In genomic region chr5:135713441-135714218, GRCm38 (mm10) we compare ENCODE assay signal across 9 mouse cellular contexts. TPM values are rescaled to one million over a fixed set of nuclear protein-coding genes. Genes with fewer than 3 reads are reported as not detected.
A peak's percentile ranks its signal among the peaks of the same experiment; 100 is the strongest.
DNase-seq lines count a peak whose midpoint lies in the region; ATAC-seq lines count a peak whose summit lies in the region.
"Had no signal": no experiment of that assay in that cellular context is flagged by ENCODE, and none has a peak within 500 bp of the region (broad histone marks: within the 10 kb centered on the region; RNA-seq: fewer than 3 reads in every experiment).

No protein-coding gene starts in this region.

- peak overlapping the region; percentile 42 for H3K4me2 ChIP-seq in liver, embryonic 12.5 days
- H3K4me2 ChIP-seq: limb, embryonic 12.5 days had no signal

- DNase-seq in right cerebral cortex, adult 18-20 months, result peak; percentile 81
- no peak for DNase-seq in right cerebral cortex, postnatal 4 days
- DNase-seq in cerebellum, adult 18-20 months, result peak; percentile 49 to 55
- DNase-seq in heart, embryonic 10.5 days (ENCODE audit: low spot score), result peak; percentile 89
- peak; percentile 72 for DNase-seq in kidney, adult 18-20 months
- peak; percentile 64 to 71 for DNase-seq in right cerebral cortex, adult 2 months (ENCODE audit: low spot score in 2 of 2)

- peak overlapping the region; percentile 17; the same call in 1 of the 2 replicates for H3K9ac ChIP-seq in liver, embryonic 12.5 days
- H3K9ac ChIP-seq: limb, embryonic 12.5 days had no signal

- H3K27ac ChIP-seq in heart, embryonic 10.5 days, result peak overlapping the region; percentile 77
- peak overlapping the region; percentile 50 for H3K27ac ChIP-seq in liver, embryonic 12.5 days
- H3K27ac ChIP-seq: limb, embryonic 12.5 days had no signal

- H3K27me3 ChIP-seq in heart, embryonic 10.5 days (ENCODE audit: insufficient read depth, poor library complexity, severe bottlenecking), result no peaks in the 10 kb centered on the region
- H3K27me3 ChIP-seq in liver, embryonic 12.5 days (replicated peaks), result no peaks in the 10 kb centered on the region
- H3K27me3 ChIP-seq: limb, embryonic 12.5 days had no signal

- peaks cover 39% of the 10 kb centered on the region for H3K36me3 ChIP-seq in heart, embryonic 10.5 days
- peaks cover 31% of the 10 kb centered on the region for H3K36me3 ChIP-seq in liver, embryonic 12.5 days

- H3K9me3 ChIP-seq in heart, embryonic 10.5 days, result no peaks in the 10 kb centered on the region
- no peaks in the 10 kb centered on the region for H3K9me3 ChIP-seq in liver, embryonic 12.5 days (replicated peaks)
- H3K9me3 ChIP-seq: limb, embryonic 12.5 days had no signal

- 57% methylated on average over 16 of the region's 16 CpGs for WGBS in heart, embryonic 10.5 days
- WGBS in liver, embryonic 12.5 days (ENCODE audit: insufficient replicate concordance), result 33% methylated on average over 16 of the region's 16 CpGs

- H3K4me3 ChIP-seq in heart, embryonic 10.5 days, result no peak overlapping the region
- H3K4me3 ChIP-seq in liver, embryonic 12.5 days, result no peak overlapping the region
- H3K4me3 ChIP-seq: limb, embryonic 12.5 days had no signal

- H3K4me1 ChIP-seq in heart, embryonic 10.5 days, result peaks cover 39% of the 10 kb centered on the region
- peaks cover 52% of the 10 kb centered on the region for H3K4me1 ChIP-seq in liver, embryonic 12.5 days
- H3K4me1 ChIP-seq: limb, embryonic 12.5 days had no signal

- peak; percentile 81 for ATAC-seq in liver, embryonic 12.5 days
- no peak for ATAC-seq in erythroid progenitor cell, adult 5-6 weeks (replicated peaks; ENCODE audit: low FRiP score, poor library complexity, severe bottlenecking)

RNA-seq across cellular contexts. Expression of gene Tmem120a, which starts 30.6 kb away (rescaled TPM):
- polyA plus RNA-seq in heart, embryonic 10.5 days (2016; fragmentation: Nextera tagmentation; extraction: Ambion mirVana), result 36.2 and 45.5 TPM in 2 replicates
- polyA plus RNA-seq in liver, embryonic 12.5 days (2016; fragmentation: Nextera tagmentation; extraction: Ambion mirVana), result 17.4 and 21.5 TPM in 2 replicates
- 9.6 TPM in 1 of 2 replicates, not detected in the other for total RNA-seq in erythroid progenitor cell, adult 5-6 weeks (2015; ENCODE audit: low replicate concordance)
- 0.77 TPM in 1 of 2 replicates, not detected in the other for total RNA-seq in erythroid progenitor cell, adult 5-6 weeks (2017; ENCODE audit: low replicate concordance)

RNA-seq across cellular contexts. Expression of gene Por, which starts 43.8 kb away (rescaled TPM):
- 54.4 and 66.8 TPM in 2 replicates for polyA plus RNA-seq in heart, embryonic 10.5 days (2016; fragmentation: Nextera tagmentation; extraction: Ambion mirVana)
- 34.7 and 36.6 TPM in 2 replicates for polyA plus RNA-seq in liver, embryonic 12.5 days (2016; fragmentation: Nextera tagmentation; extraction: Ambion mirVana)
- total RNA-seq in erythroid progenitor cell, adult 5-6 weeks (2015; ENCODE audit: low replicate concordance), result 7.1 and 9.7 TPM in 2 replicates
- 10.8 and 17.5 TPM in 2 replicates for total RNA-seq in erythroid progenitor cell, adult 5-6 weeks (2017; ENCODE audit: low replicate concordance)
